Mouse (Mus musculus) heart, adult 8-10 months (tissue): ENCODE results near the gene Fbxl13. TPM values are rescaled to one million over a fixed set of nuclear protein-coding genes. Genes with fewer than 3 reads are reported as not detected.
A peak's percentile ranks its signal among the peaks of the same experiment; 100 is the strongest.

ENCODE experiments used
- DNase-seq: peaks from one replicate; pipeline ENCODE4 v3.0.0; 2022; ENCODE audit warnings: low spot score
- total RNA-seq, 4 experiments: library from RNA; stranded (reverse); gene quantifications; 2 replicates each; pipeline ENCODE4 v1.2.4; 2022

The Fbxl13 gene
- total RNA-seq: not detected

DNA sequence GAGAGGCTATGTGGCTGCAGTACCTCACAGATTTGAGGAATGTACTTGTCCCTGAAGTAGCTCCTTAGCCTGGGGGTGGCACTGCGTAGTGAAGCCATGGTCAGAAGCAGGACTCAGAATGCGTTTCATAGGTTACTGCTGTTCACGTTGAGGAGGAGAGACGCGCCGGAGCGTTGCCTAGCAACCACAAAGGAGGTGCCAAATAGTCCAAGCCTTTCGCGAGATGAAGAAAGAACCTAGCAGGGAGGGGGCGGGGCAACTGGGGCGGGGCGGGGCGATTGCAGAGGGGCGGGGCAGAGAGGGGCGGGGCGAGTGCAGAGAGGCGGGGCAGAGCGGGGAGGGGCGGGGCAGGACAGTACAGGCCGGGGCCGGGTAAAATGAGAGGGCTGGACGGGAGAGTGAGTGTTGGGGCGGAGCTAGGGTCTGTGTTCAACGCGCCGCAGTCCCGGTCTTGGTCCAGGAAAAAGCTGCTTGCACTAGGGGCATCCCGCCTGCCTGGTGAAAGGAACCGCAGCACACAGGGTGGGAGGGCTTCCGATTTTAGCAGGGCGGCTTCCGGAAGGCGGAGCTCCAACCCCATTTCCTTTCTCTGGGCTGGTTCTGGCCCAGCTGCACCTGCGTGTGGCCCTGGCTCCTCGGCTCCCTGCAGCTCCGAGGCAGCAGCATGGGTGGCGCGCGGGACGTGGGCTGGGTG, at the start of gene Fbxl13, which contains the start of gene Armc10:
Gene Fbxl13 (minus strand): TSS at position 196 of the 694 bp plus-strand sequence.
Gene Armc10 (plus strand): TSS at position 375 of the 694 bp plus-strand sequence.
- DNase-seq: peak; percentile 87

DNA sequence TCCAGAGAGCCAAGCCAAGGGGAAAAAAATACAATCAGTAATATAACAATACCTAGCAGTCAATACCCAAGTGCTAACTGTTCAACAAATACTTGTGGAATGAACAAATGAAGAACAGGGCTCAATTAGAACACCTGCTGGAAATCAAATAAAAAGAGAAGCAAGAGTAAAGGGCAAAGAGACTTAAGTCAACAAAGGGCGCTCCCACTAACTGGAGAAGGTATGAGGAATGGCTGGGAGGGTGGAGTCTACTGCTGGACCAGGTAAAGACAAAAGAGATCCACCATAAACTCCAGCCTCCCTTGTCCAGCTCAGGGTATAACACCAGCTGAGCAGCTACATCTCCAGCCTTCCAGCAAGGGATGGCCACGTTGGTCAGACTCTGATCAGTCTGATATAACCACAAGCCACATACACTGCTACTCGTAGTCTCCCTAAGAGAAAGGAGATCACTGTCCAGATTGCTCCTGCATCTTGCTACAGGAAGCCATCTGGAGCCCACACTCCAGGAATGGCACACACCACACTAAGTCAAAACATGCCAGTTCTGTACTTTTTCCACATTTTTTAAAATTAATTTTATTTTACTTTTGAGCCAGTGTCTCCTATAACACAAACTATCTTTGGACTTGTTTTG, 49.5 kb upstream of the Fbxl13 start:
- DNase-seq: no peak

DNA sequence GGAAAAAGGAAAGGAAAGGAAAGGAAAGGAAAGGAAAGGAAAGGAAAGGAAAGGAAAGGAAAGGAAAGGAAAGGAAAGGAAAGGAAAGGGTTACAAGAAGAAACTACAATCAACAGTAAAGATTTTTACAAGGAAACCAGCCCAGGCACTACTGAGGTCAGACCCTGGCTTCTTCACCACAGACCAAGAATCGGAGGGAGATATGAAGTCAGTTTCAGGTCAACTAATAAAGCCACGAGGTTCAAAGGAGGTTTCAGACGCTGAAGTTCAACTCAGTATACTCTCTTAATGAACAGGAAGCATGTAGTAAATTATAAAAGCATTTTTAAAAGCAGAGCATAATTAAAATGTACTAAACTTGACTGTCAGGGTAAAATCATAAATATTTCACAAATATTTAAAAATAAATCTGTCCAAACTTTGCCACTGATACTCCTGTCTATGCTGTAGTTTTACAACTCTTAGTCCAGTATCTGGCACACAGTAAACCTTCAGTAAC, 48.0 kb upstream of the Fbxl13 start:
- DNase-seq: no peak

DNA sequence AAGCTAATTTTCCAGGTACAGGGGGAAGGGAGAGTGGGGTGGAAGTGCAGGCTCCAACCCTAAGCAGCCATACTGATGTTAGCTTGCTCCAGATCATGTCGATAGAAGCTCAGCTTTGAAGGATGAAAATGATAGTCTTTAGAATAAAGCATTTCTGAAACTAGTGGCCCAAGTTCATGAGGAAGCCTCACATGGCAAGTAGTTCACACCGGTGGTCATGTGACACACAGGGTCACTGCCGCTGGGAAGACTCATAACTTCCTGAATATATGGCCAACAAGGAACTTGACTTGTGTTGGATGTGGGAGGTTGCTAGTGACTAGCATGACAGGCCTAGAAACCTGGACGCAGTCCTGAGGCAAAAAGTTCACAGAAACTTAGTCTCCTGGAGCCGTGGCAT, 46.8 kb upstream of the Fbxl13 start:
- DNase-seq: no peak

DNA sequence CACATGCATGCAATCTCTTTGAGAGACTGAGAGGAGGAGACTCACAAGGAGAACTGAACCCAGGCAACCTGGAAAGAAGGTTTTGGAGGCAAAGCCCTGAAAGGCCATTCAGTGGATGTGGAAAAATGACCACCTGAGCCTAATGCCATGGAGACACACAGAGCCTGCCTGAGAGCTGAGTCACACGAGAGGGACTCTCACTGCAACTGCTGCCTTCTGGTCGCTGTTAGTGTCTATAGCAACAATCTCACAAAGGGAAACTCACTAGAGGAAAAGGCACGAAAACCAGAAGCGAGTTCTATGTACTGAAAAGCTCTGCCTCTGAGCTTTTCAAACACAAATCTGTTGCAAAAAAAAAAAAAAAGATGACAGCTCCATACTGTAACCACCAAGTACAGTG, 41.6 kb upstream of the Fbxl13 start:
- no peak for DNase-seq

DNA sequence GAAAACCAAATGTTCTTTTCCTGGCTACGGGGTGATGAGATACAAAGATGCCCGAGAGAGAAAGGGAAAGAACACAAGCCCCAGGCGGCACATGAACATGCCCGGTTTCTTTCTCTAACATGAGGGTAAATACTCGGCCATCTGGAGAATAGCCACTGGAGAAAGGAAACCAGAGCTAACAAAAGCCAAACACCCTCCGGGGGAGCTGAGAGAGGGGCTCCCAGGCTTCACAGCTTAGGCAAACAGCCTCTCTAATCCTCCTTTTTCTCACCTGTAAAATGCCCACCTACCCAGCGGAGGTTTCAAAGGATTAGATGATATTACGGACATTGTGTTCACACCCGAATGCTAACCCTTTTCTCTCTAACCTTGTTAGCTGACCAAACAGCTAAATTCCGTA, 39.6 kb upstream of the Fbxl13 start:
- no peak for DNase-seq

DNA sequence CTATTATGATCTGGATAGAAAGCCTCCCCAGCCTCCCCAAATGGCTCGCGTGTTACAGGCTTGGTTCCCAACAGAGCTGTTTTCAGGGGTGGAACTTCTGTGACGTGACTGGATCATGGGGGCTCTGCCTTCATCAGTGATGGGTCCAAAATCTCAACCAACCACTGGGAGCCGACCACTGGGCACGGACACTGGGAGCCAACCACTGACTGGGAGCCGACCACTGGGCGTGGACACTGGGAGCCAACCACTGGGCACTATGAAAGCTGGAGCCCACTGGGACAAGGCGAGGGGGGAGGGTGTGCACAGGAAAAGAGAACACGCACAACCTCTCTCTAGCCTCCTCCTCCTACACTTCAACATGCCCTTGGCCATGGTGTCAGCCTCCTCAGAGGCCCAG, 38.4 kb upstream of the Fbxl13 start:
- DNase-seq: no peak

DNA sequence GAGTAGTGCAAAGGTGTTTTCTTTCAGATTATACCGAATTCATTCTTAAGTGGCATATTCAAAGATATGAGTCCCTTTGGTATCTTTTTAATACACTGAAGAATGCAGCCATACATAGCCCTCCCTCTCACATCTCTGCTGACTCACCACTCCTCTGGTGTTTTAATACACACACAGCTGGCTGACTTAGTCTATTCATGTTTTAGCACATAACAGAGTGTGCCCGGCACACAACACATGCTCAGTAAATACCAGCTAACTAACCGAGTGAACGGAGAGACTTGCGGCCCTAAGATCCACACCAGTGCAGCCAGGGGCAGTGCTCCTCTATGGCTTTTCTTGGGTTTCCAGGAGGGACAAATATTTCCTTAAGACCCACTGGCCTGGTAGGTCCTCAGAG, 35.5 kb upstream of the Fbxl13 start:
- no peak for DNase-seq

DNA sequence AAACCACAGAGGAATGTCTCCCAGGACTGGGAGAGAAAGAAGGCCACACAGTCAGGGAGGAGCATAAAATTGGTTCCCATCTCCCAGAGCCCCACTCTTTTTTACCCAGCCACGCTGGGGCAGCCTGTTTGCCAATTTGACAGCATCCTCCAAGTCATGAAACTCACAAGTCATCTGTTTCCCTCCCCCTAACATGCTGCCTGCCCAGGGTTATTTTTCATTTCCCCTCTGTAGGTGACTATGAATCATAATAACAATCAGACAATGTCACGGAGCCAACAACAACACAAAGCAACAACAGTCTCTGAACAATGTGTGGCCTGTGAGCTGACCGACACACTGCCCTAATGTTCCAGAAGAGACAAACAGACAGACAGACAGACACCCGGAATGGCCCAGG, 34.6 kb upstream of the Fbxl13 start:
- no peak for DNase-seq

DNA sequence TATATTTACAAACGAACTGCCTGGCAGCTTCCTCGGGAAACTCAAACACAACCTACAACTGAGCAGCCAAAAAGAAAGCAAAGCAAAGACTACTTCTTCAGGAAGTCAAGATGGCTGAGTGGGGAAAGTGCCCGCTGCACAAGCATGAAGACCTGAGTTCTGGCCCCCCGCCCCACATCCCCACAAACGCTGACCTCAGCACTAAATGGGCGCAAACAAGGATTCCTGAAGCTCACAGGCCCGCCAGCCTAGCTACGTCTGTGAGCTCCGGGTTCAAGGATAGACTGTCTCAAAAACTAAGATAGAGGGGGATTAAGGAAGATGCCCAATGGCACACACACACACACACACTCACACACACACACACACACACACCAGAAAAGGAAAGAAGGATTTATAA, 32.9 kb upstream of the Fbxl13 start:
- no peak for DNase-seq

DNA sequence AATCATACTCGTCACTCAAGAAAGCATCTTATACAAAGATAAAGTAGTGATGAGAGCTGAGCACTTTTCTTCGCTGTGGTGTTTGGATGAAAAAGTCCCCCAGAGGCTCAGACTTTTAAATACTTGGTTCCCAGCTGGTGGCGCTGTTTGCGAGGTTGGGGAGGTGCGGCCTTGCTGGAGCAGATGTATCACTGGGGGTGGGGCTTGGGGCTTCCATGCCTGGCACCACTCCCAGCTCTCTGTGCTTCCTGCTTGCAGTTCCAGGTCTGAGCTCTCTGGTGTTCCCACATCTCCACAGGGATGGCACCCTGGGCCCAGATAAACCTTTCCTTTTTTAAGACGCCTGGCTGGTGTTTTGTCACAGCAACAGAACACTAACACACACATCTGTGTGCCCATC, 32.5 kb upstream of the Fbxl13 start:
- DNase-seq: no peak

DNA sequence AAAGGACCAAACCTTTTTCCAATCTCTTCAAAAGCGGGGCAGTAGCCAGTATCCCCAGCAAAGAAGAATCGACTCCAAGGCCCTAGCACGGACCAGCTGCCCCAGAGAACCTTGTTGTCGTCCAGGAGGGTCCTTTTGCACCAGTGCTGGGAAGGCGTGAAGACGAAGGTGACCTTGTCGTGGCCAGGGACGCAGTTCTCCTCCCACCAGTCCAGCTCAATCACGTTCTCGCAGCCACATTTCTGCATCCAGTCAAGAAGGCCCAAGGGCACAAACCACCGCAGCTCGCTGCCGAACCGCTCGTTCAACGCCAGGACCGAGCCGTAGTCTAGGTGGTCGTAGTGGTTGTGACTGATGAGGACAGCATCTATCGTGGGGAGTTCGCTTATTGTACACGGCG, 30.1 kb upstream of the Fbxl13 start:
- no peak for DNase-seq

DNA sequence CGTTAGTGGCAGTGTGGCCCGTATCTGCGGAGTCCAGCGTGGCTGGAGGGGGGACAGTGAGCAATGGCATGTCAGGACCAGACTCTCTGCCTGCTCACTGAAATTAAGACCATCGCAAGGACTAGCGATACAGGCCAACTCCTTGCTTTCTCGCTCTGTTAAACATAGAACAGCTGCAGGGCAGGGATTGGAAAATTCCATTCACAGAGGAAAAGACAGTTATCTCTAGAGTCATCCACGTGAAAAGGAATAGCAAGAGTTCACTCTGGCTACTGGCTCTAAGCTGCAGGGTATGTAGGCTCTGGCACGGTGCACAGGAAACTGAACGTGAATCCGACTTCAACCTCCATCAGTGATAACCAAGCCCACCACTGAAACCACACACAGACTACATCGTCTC, 29.6 kb upstream of the Fbxl13 start:
- DNase-seq: no peak

DNA sequence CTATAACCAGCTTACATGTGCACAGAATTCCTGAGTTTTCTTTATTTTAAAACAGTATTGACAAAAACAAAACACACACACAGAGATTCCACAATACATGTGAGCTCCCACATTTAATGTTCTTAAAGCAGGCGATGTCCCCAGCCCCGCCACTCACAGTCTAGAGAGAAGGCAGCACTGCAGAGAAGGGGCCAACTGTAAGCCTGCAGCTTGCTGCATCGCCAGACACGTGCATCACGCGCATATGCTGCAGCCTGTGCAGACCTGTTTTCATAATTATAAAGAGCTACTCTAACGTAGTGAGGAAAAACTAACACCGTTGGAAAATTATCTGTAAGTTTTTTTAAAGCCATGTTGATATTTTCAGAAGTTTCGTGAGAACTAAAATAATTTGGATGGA, 28.3 kb upstream of the Fbxl13 start:
- DNase-seq: no peak

DNA sequence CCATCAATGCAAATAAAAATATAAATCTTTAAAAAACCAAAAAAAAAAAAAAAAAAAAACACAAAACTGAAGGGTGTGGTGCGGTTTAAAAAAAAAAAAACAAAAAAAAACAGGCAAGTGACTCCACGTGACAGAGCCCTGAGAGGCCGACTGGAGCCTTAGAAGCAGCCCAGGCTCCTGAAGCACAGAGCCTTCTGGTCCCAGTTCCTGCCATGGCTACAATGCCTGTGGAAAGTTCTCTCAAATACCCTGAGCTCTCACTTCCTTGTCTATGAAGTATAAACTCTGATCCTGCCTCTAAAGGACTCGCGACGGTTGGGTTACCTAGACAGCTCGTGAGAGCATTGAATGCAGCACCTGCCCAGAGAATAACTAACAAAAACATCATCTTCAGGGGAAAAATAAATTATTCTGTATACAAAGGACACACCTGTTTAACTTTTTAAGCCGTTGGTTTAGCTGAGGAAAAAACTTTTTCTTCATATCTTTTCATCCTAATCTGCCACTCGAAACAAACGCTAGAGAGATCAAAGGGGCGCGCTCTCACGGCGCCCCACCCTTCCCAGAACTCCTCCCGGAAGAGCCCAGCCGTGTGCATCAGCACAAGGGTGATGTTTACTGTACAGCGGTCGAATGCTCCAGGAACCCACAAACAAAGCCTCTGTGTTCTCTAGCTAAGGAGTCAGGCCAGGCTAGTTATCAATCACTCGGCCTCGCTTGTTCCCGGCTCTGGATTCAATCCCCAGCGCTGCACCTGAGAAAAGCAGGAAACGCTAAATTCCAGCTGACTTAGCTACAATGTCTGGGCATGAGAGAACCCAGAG, 27.6 kb upstream of the Fbxl13 start:
- DNase-seq: no peak

DNA sequence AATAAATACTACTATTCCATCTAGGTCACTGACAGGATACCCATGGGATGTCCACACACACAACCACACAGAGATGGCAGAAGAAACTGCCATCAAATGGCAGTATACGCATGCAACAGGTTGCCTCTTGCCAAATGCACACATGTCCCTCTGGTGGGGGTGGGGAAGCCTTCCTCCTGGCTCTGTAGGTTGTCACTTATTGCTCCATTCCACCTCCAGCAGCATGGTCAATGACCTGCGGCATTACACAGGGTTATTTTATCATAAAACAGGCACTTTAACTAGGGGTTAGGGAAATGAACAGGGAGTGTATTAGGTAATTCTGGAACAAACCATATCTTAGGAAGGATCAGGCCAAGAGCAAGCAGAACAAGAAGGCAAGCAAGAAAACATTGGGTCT, 23.9 kb upstream of the Fbxl13 start:
- DNase-seq: no peak

DNA sequence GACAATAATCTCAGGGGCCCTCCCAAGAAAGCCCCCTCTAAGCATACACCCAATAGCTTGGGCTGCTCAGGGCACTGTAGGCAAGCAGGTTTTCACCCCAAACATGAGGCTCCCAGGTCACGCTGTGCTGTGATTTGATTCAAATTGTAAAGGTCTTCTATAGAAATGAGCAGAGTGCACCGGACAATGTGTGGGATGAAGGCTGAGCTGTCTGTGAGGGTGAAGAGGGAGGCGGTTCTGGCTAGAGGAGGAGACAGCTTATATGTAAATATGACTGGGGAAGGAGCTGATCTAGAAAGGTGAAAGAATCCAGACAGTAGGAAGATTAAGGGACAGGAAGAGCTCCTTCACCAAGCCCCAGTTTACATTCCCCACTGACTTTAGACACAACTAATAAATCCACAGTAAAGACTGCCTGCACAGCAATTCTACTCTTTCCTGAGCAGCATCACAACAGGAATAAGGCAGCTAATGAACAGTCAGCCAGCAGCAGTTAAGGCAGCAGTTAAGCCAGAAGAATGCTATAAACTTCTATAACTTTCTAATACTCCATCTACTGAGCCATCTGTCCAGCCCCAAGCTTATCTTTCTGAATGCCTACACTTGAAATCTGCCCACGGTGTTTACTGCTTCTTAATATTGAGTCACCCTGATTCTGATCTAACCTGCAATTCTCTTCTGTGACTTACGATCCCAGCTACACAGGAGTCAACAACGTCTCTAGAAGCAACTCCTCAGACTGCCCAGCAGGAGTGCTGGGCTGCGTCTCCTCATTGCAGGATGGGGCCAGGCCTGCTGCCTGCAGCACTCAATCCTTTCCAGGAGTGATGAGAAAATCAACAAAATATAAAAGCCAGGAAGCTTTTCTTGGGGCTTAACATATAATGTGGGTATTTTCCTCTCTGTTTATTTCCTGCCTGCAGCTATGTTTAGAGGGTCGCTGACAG, 22.0 kb upstream of the Fbxl13 start:
- DNase-seq: no peak

DNA sequence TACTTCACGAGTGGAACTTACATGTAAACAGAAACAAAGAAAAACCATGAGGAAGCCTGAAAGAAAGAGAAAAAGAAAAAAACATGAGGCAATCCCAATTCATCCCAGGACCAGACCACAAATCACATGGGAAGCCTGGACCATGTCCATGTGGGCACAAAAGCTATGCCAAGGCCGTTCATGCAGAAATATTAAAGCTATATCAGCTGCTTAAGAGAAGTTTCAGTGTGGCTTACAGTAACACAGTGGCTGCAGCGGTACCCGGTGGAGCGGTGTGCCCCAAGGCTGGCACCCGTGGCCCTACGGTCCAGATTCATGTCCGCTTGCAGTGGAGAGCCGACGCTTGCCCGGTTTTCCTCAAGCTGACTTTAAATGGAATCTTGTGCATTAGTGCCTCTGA, 17.6 kb upstream of the Fbxl13 start:
- DNase-seq: no peak

DNA sequence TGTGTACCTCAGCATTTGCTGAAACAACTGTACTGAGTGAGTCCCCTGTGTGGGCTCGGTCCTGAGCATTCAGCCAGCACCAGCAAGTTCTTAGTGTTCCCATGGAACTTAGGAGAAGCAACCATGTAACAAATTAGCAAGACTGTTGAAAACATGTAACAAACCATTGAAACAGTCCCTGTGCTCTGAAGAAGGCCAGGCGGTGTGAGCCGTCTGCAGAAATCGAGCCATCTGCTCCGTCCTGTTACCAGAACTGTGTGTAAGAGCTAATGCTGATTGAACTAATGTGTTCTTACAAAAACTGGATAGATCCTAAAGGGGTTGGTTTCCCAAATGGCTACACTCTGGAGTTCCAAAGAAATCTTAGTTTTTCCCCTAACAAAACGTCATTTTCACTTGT, 15.4 kb upstream of the Fbxl13 start:
- DNase-seq: no peak

DNA sequence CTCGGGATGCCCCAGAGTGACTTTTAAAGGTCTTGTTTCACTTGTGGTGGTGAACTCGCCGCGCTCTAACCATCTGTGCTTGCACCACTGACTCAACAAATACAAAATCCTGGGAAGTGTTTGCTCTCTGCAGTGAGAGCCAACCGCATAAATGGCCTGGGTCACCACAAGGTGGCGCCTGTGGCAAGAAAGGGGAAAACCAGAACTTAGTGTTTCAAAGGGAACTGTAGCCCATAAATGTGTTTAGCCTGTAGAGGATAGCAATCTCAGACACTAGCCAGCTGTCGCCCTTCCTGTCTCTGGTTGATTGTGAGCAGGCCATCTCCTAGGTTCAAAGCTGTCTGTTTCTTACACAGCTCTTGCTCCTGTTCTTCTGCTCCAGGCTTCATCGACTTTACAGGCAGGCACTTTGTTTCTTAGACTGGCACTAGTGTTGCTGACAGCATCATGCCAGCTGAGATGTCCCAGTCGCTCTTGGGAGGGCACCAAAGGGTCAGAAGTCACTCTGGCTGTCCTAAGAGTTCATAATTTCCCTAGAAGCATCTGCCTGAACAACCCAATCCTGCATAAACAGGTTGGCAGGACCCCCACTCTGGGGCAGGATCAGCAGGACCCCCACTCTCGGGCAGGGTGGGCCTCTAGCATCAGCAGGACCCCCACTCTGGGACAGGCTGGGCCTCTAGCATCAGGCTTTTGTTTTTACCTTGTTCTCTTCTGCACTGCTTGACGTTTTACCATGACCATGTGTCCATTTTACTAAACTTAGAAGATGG, 13.4 kb upstream of the Fbxl13 start:
- peak; percentile 79 for DNase-seq

DNA sequence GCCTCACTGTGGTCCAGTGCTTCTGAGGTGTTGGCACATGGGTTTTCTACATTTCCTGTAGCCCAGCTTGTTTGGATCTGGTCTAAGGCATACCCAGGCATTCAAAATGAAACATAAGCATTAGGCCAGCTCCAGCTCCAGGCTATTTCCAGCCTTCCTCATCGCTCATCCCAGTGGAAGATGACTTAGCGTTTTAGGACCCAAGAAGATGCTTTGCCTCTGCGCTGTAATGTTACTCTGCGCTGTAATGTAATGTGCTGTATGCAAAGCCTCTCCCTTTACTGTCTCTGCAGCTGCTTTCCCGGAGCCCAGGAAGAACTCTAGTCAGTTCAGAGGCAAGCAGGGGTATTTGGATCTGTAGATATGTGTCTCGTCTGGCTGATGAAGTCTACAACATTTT, 12.6 kb upstream of the Fbxl13 start:
- DNase-seq: no peak
